Mouse (Mus musculus): ENCODE results near the gene Dnah8. TPM values are rescaled to one million over a fixed set of nuclear protein-coding genes. Genes with fewer than 3 reads are reported as not detected.

Dnah8 gene
- total RNA-seq, 1 experiment from 2014 or later, result 10.6 TPM

GRCm38 (mm10) chr17:30904096-30904495 is 279.9 kb downstream of the Dnah8 start:
- no peak for ATAC-seq (replicated peaks; ENCODE audit: insufficient number of reproducible peaks, low FRiP score, low TSS enrichment, poor library complexity, severe bottlenecking)

- ATAC-seq (replicated peaks; ENCODE audit: insufficient number of reproducible peaks, low FRiP score, low TSS enrichment, poor library complexity, severe bottlenecking), result no peak
Measured at GRCm38 (mm10) chr17:30907577-30907976, 283.4 kb downstream of the Dnah8 start.

GRCm38 (mm10) chr17:30910866-30911731 is 286.9 kb downstream of the Dnah8 start:
- no peak for ATAC-seq (replicated peaks; ENCODE audit: insufficient number of reproducible peaks, low FRiP score, low TSS enrichment, poor library complexity, severe bottlenecking)

- ATAC-seq (replicated peaks; ENCODE audit: insufficient number of reproducible peaks, low FRiP score, low TSS enrichment, poor library complexity, severe bottlenecking), result no peak
Measured at GRCm38 (mm10) chr17:30911732-30912088, 287.6 kb downstream of the Dnah8 start.

- no peak for ATAC-seq (replicated peaks; ENCODE audit: insufficient number of reproducible peaks, low FRiP score, low TSS enrichment, poor library complexity, severe bottlenecking)
Measured at GRCm38 (mm10) chr17:30912536-30912935, 288.4 kb downstream of the Dnah8 start.

- no peak for ATAC-seq (replicated peaks; ENCODE audit: insufficient number of reproducible peaks, low FRiP score, low TSS enrichment, poor library complexity, severe bottlenecking)
Measured at GRCm38 (mm10) chr17:30914264-30914663, 290.1 kb downstream of the Dnah8 start.

GRCm38 (mm10) chr17:30923566-30923965 is 299.4 kb downstream of the Dnah8 start:
- ATAC-seq (replicated peaks; ENCODE audit: insufficient number of reproducible peaks, low FRiP score, low TSS enrichment, poor library complexity, severe bottlenecking), result no peak

Other genes starting within 250 kb of the Dnah8 start
- 25.3 to 57.0 TPM (median 27.5 TPM) in 3 replicates for gene Btbd9, start 47.9 kb upstream of the Dnah8 start, total RNA-seq (2017)
- gene Glo1, start 2.5 kb downstream of the Dnah8 start, total RNA-seq (2017), result 36.2 to 42.7 TPM (median 39.8 TPM) in 3 replicates

Data from monocyte, adult 5-6 weeks (primary cell).